Mouse (Mus musculus): ENCODE data around the gene Vps25. TPM values are rescaled to one million over a fixed set of nuclear protein-coding genes. Genes with fewer than 3 reads are reported as not detected.

The Vps25 gene
- polyA plus RNA-seq, 1 experiment from 2014 or later = 119 TPM

DNA sequence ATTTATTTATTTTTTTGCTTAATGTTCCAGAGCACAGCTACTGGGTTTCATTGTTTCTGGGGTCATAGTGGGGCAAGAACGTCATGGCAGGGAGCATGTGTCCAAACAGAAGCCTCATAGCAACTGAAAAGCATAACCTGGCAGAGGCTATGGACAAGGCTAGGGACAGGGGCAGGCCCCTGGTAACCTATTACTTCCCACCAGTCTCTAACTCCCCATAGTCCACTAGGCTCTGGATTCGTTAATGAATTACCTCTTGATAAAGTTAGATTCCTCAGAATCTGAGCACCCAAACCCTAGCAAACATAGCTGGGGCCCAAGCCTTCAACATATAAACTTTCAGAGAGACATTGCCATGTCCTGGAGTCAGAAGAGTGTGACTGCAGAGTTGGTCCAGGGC is 2.5 kb upstream of the Vps25 start:
- no peak for ATAC-seq (ENCODE audit: low FRiP score)
- no peak overlapping the region for H3K4me2 ChIP-seq (replicated peaks; ENCODE audit: low read depth, low read length)
- no peak for DNase-seq (ENCODE audit: low spot score)
- no peak overlapping the region for H3K4me3 ChIP-seq (ENCODE audit: low read depth, low read length)
- H3K9me3 ChIP-seq (ENCODE audit: control insufficient read depth, low read length) = no peaks in the 10 kb centered on the region
- peaks cover 3% of the 10 kb centered on the region for H3K4me1 ChIP-seq (replicated peaks; ENCODE audit: control insufficient read depth, insufficient read depth, low read length)
- 66% methylated on average over 2 of the region's 2 CpGs for WGBS
- H3K36me3 ChIP-seq (ENCODE audit: control insufficient read depth, insufficient read depth, low read length) = no peaks in the 10 kb centered on the region
- no peak overlapping the region for H3K9ac ChIP-seq (ENCODE audit: low read depth, low read length)
- no peak overlapping the region for H3K27ac ChIP-seq (ENCODE audit: low read depth, low read length)
- peaks cover 14% of the 10 kb centered on the region for H3K27me3 ChIP-seq (ENCODE audit: control insufficient read depth, insufficient read depth, low read length)

DNA sequence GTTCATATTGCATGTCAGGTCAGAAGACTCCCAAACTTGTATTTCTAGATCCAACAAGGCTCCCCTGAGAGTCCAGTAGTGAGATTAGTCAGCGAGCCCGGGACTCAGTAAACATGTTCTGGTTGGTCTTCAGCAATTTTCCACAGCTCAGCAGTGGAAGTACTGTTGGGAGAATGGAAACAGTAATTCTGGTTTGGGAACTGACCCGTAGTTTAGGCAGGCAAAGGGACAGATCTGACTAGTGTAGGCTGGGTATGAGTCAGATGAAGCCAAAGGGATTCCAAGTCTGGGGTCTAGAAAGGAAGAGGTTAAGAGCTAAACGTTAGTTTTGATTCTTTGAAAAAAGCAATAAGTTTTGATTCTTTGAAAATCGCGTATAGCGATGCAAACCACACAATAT is 566 bp upstream of the Vps25 start:
- peaks cover 3% of the 10 kb centered on the region; the same call in 1 of the 2 replicates for H3K4me1 ChIP-seq (replicated peaks; ENCODE audit: control insufficient read depth, insufficient read depth, low read length)
- H3K4me3 ChIP-seq (ENCODE audit: low read depth, low read length) = peak overlapping the region; percentile 78
- H3K4me2 ChIP-seq (replicated peaks; ENCODE audit: low read depth, low read length) = peak overlapping the region; percentile 86
- peak overlapping the region; percentile 93 for H3K9ac ChIP-seq (ENCODE audit: low read depth, low read length)
- peaks cover under 1% of the 10 kb centered on the region for H3K27me3 ChIP-seq (ENCODE audit: control insufficient read depth, insufficient read depth, low read length)
- H3K27ac ChIP-seq (ENCODE audit: low read depth, low read length) = peak overlapping the region; percentile 87
- ATAC-seq (ENCODE audit: low FRiP score) (no peak), DNase-seq (ENCODE audit: low spot score) (peak; percentile 47)
- no peaks in the 10 kb centered on the region for H3K36me3 ChIP-seq (ENCODE audit: control insufficient read depth, insufficient read depth, low read length)
- H3K9me3 ChIP-seq (ENCODE audit: control insufficient read depth, low read length) = no peaks in the 10 kb centered on the region
- WGBS = 13% methylated on average over 7 of the region's 7 CpGs

DNA sequence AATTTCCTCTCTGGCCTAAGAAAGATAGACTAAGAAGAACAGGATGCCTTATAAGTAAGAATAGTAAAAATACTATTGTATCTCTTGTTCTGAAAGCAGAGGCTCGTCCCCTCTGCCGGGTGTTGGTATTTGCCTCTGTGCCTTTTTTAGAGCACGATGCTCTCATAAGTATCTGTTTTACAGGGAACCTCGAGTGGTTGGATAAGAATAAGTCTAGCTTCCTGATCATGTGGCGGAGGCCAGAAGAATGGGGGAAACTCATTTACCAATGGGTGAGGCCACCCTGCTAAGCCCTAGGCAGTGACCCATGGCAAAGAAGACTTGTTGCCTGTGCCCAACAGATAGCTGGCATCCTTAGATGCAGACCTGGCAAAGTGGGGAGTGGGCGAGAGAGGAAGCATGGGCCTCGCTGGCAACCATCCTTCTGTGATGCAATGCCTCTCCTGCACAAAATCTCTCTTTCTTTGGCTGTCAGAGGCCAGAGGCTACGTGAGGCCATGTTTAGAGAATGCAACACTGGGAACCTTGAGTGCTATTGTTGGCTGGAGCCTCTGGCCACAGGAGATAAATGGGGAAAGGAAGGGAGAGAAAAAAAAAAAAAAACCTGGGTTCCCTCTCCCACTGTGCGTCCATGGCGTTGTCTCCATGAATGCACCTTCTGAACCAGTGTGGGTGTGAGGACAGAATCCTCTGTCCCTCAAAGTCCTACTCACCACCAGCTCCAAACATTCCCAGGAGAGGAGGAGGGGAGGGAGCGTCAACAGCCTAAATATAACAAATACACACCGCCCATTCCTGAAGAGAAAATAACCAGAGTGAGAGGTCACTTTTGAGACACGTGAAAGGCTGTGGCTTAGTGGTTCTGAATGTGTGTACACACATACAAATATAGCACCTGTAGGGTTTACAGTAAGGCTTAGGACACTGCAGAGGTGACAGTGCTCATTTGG is 2.6 kb downstream of the Vps25 start:
- DNase-seq (ENCODE audit: low spot score) (no peak), ATAC-seq (ENCODE audit: low FRiP score) (no peak)
- no peaks in the 10 kb centered on the region for H3K36me3 ChIP-seq (ENCODE audit: control insufficient read depth, insufficient read depth, low read length)
- H3K27me3 ChIP-seq (ENCODE audit: control insufficient read depth, insufficient read depth, low read length) = 0 out of 2 replicates have a peak, but pooled peaks cover 2% of the 10 kb centered on the region
- WGBS = 93% methylated on average over 13 of the region's 13 CpGs
- H3K4me2 ChIP-seq (replicated peaks; ENCODE audit: low read depth, low read length) = no peak overlapping the region
- no peak overlapping the region for H3K9ac ChIP-seq (ENCODE audit: low read depth, low read length)
- H3K27ac ChIP-seq (ENCODE audit: low read depth, low read length) = no peak overlapping the region
- no peak overlapping the region for H3K4me3 ChIP-seq (ENCODE audit: low read depth, low read length)
- peaks cover 14% of the 10 kb centered on the region for H3K4me1 ChIP-seq (replicated peaks; ENCODE audit: control insufficient read depth, insufficient read depth, low read length)
- H3K9me3 ChIP-seq (ENCODE audit: control insufficient read depth, low read length) = no peaks in the 10 kb centered on the region

- ATAC-seq (ENCODE audit: low FRiP score) = no peak
- H3K4me1 ChIP-seq (replicated peaks; ENCODE audit: control insufficient read depth, insufficient read depth, low read length) = peaks cover 18% of the 10 kb centered on the region
- H3K9ac ChIP-seq (ENCODE audit: low read depth, low read length) = 0 out of 2 replicates have a peak overlapping the region, but pooled peaks have one; percentile 53
- peaks cover 31% of the 10 kb centered on the region for H3K27me3 ChIP-seq (ENCODE audit: control insufficient read depth, insufficient read depth, low read length)
- no peaks in the 10 kb centered on the region for H3K36me3 ChIP-seq (ENCODE audit: control insufficient read depth, insufficient read depth, low read length)
- H3K4me3 ChIP-seq (ENCODE audit: low read depth, low read length) = no peak overlapping the region
- peak overlapping the region; percentile 61; the same call in 1 of the 2 replicates for H3K27ac ChIP-seq (ENCODE audit: low read depth, low read length)
- peak overlapping the region; percentile 77 for H3K4me2 ChIP-seq (replicated peaks; ENCODE audit: low read depth, low read length)
- no peak for DNase-seq (ENCODE audit: low spot score)
- WGBS = 54% methylated on average over 6 of the region's 6 CpGs
- no peaks in the 10 kb centered on the region for H3K9me3 ChIP-seq (ENCODE audit: control insufficient read depth, low read length)
Observed at GRCm38 (mm10) chr11:101259261-101259712, 5.8 kb downstream of the Vps25 start.

GRCm38 (mm10) chr11:101259948-101260825 is 6.7 kb downstream of the Vps25 start, which contains the start of gene Wnk4:
Gene Wnk4 (plus strand): TSS chr11:101260567.
- Histone ChIP-seq H3K27me3 (ENCODE audit: control insufficient read depth, insufficient read depth, low read length) (peaks cover 37% of the 10 kb centered on the region), H3K9ac (ENCODE audit: low read depth, low read length) (peak within 1 kb of the TSS; percentile 53), H3K36me3 (ENCODE audit: control insufficient read depth, insufficient read depth, low read length) (no peaks in the 10 kb centered on the region), H3K4me3 (ENCODE audit: low read depth, low read length) (peak within 1 kb of the TSS; percentile 37), H3K27ac (ENCODE audit: low read depth, low read length) (peak within 1 kb of the TSS; percentile 61), H3K9me3 (ENCODE audit: control insufficient read depth, low read length) (no peaks in the 10 kb centered on the region), H3K4me1 (replicated peaks; ENCODE audit: control insufficient read depth, insufficient read depth, low read length) (peaks cover 18% of the 10 kb centered on the region), H3K4me2 (replicated peaks; ENCODE audit: low read depth, low read length) (peak within 1 kb of the TSS; percentile 77)
- ATAC-seq (ENCODE audit: low FRiP score) (peak; percentile 67), DNase-seq (ENCODE audit: low spot score) (peak; percentile 67)
- under 1% methylated on average over 29 of the region's 43 CpGs for WGBS

DNA sequence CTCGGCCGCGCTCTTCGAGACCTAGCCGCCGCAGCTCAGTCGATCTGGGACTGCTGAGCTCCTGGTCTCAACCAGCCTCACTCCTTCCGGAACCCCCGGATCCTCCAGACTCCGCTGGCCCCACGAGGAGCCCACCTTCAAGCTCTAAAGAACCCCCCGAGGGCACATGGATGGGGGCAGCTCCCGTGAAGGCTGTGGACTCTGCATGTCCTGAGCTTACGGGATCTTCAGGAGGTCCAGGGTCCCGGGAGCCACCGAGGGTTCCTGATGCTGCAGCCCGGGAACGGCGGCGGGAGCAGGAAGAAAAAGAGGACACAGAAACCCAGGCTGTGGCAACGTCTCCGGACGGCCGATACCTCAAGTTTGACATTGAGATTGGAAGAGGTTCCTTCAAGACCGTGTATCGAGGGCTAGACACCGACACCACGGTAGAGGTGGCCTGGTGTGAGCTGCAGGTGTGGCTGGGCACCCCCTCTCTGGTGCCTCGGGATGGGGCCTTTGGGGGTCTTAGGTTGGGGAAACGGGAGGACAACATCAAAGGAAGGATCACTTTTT is 7.4 kb downstream of the Vps25 start:
- Histone ChIP-seq H3K4me3 (ENCODE audit: low read depth, low read length) (peak overlapping the region; percentile 37), H3K9me3 (ENCODE audit: control insufficient read depth, low read length) (no peaks in the 10 kb centered on the region), H3K27me3 (ENCODE audit: control insufficient read depth, insufficient read depth, low read length) (peaks cover 39% of the 10 kb centered on the region), H3K36me3 (ENCODE audit: control insufficient read depth, insufficient read depth, low read length) (no peaks in the 10 kb centered on the region), H3K9ac (ENCODE audit: low read depth, low read length) (peak overlapping the region; percentile 53), H3K4me1 (replicated peaks; ENCODE audit: control insufficient read depth, insufficient read depth, low read length) (peaks cover 18% of the 10 kb centered on the region), H3K27ac (ENCODE audit: low read depth, low read length) (no peak overlapping the region), H3K4me2 (replicated peaks; ENCODE audit: low read depth, low read length) (peak overlapping the region; percentile 77)
- peak; percentile 44 for DNase-seq (ENCODE audit: low spot score)
- ATAC-seq (ENCODE audit: low FRiP score) = no peak
- WGBS = under 1% methylated on average over 30 of the region's 30 CpGs

GRCm38 (mm10) chr11:101262272-101262967 is 8.9 kb downstream of the Vps25 start:
- Histone ChIP-seq H3K27ac (ENCODE audit: low read depth, low read length) (no peak overlapping the region), H3K27me3 (ENCODE audit: control insufficient read depth, insufficient read depth, low read length) (peaks cover 41% of the 10 kb centered on the region), H3K4me3 (ENCODE audit: low read depth, low read length) (peak overlapping the region; percentile 20; the same call in 1 of the 2 replicates), H3K9ac (ENCODE audit: low read depth, low read length) (no peak overlapping the region), H3K36me3 (ENCODE audit: control insufficient read depth, insufficient read depth, low read length) (no peaks in the 10 kb centered on the region), H3K4me2 (replicated peaks; ENCODE audit: low read depth, low read length) (peak overlapping the region; percentile 17; the same call in 1 of the 2 replicates), H3K4me1 (replicated peaks; ENCODE audit: control insufficient read depth, insufficient read depth, low read length) (peaks cover 18% of the 10 kb centered on the region), H3K9me3 (ENCODE audit: control insufficient read depth, low read length) (no peaks in the 10 kb centered on the region)
- 1% methylated on average over 24 of the region's 24 CpGs for WGBS
- ATAC-seq (ENCODE audit: low FRiP score) (no peak), DNase-seq (ENCODE audit: low spot score) (peak; percentile 49)
